Mouse (Mus musculus) heart, adult 8-10 months (tissue): ENCODE measurements at regions not wholly inside any gene's neighbourhood (a gene's known extent, or its start where the extent isn't known, plus 50 kb on each side); places are given as distances from the start of the nearest gene placed in this dataset.
"Not testable (repeated sequence)": the region's sequence is repeated elsewhere in the genome, so short reads cannot be mapped to it uniquely, and the experiment has no call there.

ENCODE experiments used
- DNase-seq: peaks from one replicate; pipeline ENCODE4 v3.0.0; 2022; ENCODE audit warnings: low spot score

DNA sequence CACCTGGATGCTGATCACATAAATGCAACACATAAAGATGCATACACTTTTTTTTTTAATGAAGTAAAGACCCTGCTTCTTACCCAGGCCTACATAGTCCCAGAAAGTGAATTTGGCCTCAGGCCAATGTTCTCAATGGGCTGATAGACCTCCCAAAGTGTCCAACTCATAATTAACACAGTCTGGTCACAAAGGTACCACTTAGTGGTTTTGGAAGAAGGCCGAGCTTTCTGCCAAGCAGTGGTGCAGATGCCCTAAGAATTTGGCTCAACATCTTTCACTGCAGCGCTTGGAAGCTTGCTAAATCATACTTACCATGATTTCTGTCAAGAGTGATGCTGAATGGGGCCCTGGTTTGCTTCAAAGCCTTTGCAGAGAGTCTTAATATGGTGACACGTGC lies 706.4 kb upstream of the Rag2 start:
- no peak for DNase-seq

DNA sequence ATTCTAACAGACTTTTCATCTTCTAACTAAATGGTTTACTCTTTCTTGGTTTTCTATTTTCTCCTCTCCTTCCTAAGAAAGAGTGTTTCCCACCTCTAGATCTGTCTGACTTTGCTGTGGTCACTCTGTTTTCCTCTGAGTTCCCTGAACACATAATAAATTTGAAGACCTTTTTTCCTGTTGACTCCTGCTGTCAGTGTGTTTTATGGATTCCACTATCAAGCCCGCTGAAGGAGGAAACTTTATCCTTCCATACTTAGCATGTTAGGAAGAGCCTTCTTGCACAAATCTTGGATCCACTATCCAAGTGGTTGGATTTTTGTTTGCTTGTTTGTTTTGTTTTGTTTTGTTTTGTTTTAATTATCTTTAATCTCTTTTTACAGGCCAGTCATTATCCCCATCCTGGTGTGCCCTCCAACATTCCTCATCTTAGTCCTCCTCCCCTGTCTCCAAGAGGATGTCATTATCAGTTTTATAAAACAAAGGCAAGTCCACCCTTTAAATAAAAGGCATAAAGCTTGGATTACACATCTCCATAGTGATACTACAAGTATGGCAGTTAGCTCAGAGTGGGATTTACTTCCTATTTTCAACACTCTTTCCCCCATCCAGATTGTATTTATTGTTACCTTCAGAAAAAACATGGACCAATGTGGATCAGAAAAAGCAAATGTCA lies 704.8 kb upstream of the Rag2 start:
- DNase-seq = no peak

DNA sequence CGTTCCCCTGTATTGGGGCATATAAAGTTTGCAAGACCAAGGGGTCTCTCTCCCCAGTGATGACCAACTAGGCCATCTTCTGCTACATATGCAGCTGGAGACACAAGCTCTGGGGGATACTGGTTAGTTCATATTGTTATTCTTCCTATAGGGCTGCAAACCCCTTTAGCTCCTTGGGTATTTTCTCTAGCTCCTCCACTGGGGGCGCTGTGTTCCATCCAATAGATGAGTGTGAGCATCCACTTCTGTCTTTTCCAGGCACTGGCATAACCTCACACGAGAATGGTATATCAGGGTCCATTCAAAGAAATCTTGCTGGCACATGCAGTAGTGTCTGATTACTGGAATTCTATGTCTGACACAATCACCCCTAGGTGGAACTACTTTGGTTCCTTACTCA lies 675.9 kb upstream of the Rag2 start:
- DNase-seq = not testable (repeated sequence)

DNA sequence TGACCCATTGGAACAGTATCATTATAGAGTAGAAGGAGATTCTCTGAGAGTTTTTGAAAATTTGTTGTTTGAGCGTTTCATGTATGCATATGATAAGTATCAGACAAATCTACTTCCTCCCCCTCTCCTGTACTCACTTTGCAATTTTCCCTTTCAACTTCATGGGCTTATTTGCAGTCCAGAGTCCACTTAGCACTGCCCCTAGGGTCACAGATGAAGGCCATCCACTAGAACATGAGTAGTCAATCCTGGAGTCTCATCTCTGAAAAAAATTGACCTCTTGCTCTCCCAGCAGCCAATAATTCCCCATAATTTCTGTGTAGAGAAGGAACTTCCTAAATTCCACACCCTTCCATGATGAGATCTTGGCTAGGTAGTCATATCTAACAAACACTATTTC lies 665.1 kb upstream of the Rag2 start:
- DNase-seq = no peak

DNA sequence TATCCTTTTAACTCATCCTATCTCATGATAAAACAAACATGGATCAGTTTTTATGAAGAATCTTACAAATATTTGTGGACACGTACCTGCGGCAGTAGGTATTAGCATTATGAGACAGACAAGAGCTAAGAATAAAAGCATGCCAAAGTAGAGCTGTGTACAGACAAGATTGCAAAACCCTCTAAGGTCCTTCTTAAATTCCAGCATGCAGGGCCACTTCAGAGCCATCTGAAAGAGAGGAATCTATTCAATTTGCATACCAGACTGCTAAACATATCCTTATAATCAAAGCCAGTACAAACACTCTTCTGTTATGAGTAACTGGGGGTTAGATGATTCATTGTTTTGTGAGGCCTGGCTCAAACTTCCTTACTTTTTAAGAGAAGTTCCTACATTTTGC lies 659.9 kb upstream of the Rag2 start:
- DNase-seq = no peak

DNA sequence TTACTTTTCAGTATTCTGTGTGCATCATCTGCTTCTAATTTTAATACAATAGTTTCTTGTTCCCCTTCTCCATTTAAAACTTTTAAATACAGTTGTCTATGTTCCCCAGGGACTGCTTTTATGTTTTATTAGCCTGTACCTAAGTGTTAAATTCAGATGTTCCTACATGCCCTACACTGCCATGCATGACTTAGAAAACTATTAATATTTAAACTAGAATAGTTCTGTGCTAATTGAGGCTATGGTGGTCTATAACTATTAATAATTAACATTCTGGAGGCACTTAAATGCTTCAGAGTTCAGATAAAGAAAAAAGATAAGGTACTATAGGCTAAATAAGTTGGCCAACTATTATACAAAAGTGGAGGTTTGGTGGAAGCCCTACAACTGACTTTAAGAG lies 647.3 kb upstream of the Rag2 start:
- no peak for DNase-seq

DNA sequence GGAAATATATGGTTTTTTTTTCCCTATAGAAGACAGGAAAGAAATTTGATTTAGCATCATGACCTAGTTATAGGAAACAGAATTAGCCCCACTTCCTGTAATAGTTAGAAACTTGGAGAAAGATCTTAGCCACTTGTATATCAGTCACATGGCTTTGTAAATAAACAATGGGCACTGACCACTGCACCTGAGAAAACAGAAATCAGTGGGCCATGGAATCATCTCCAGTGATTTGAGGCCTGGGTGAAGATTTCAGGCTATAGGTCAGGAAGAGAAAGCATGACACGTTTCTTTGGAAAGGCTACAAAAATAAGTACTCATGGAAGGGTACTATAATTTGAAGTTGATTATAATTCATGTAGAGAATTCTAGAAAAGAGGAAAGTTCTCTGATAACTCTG lies 642.2 kb upstream of the Rag2 start:
- DNase-seq = no peak

DNA sequence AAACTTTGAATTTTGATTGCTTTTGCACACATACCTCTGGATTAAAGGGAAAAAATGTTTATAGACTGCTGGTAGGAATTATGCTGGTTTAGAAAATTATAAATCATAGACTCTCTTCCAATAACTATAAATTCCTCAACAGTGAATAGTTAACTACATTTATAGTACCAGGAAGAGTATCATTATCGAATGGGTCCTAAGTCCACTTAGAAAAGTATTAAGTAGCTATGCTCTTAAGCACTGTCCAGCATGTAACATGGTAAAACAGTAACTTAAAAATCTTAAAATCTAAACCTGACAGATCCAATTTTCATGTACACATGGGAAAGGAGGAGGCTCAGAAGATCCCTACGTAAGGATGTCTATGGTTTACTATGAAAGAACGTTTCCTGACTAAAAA lies 609.2 kb upstream of the Rag2 start:
- DNase-seq = no peak

DNA sequence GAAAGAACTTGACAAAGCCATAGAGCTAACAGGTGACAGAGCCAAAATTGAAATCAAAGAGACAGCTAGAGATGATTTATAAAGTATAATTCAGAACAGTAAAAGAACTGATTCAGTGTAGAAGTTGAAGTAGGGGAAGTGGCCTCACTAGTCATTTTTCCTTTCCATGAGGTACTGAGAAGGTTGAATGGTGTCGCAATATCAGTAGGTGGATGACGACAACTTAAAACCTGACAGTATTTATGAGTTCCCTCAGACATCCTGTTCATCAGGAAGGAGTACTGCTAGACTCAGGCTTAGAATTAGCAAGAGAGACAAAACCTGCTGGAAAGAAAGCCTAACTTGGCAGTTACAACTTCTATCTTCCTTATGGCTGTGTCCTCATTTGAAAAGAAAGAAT lies 605.1 kb upstream of the Rag2 start:
- no peak for DNase-seq

DNA sequence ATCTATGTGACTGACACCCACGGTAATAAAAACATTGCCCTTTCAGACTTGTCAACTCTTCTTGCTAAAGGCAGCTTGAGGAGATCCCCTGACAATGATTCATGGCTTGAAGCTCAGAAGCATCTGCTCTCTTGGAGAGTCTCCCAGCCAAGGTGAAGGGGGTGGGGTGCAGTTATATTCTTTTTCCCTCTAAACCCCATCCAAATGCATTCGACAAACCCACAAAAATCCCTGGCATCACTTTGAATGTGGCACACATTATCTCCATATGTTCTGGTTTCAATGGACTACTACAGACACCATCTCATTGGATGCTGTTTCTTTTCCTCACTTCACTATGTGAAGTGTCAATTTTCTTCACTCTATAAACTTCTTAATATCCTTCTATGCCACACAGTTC lies 603.0 kb upstream of the Rag2 start:
- DNase-seq = no peak

DNA sequence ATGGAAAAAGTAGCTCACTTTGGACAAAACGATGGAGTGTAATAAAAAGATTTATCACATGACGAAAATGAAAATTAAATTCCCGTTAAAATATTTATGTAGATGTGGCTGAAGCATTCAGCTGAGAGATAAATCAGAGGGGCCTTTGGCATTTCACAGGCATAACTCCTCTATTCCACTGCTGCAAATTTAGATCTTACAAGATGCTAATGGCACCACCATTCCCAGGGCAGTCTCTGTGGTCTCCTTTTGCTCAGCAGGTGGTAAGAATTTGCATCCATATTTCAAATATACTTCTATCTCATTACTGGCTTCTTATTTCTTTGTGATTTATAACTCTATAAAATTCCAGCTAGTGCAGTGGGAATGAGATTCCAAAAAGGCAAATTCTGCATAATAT lies 581.5 kb upstream of the Rag2 start:
- no peak for DNase-seq

DNA sequence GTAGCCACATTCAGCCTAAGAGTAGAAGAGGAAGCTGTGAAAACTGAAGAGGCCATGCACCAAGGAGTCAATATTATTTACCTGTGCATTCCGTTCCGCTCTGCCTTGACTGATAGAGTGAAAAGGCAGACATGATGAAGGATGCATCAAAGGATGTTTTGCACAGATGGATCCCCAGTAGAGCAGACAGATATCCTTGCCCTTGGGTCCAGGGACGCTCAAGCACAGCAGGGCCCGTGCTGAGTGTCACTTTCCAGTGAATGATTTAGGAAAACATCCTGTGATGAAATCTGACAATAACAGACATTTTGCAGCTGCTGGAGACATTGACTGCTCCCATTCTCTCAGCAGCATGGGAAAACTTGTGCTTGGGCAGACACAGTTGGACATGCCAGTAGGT lies 561.6 kb upstream of the Rag2 start:
- peak; percentile 4 for DNase-seq

DNA sequence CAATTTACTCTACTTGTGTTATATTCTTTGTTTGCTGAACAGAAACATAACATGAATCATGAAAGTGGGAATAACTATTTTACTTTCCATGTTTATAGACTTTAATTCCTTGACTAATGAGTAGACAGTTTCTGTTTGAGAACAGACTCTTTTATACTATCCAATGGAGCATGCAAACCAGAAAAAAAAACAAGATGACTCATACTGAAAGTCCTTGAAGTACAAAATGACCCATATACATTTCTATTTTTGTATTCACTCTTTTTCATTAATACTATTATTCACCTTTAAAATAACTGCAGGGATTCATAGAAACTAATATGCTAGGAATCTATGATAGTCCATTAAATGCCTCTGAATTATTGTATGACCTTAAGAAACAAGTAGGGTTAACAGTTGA lies 549.5 kb upstream of the Rag2 start:
- DNase-seq = no peak

DNA sequence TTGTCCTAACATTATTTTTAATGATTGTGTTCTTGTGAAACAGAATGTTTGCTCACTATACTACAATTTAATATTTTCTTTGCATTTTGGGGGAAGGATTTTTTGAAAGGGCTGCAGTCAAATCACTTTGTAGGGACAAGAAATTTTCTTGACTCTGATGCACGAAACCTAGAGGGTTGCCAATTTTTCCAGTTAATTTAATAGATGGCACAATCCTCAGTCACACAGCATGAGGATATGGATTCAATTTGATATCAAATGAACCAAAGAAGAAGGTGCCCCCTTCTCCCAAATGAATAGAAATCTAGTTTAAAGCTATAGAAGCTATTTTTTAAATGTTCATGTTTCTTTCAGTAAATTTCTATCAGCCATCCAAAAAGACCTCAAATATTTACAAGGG lies 544.3 kb upstream of the Rag2 start:
- no peak for DNase-seq

DNA sequence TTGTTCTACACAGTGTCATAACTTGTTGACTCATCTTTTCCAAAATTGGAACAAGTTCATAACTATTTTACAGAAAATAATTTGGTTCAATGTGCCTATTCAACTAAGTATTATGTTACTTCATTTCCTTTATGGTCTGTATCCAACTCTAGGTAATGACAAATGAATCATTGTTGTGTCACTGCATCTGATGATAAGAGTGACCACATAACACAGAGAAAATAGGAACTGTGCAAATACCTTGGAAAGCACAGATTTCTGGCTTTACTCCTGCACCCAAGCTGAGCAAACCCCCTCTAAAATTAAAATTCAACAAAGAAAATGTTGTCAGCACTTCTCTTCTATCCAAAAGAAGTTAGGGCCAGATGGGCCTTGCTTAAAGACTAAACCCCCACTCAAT lies 540.7 kb upstream of the Rag2 start:
- no peak for DNase-seq

DNA sequence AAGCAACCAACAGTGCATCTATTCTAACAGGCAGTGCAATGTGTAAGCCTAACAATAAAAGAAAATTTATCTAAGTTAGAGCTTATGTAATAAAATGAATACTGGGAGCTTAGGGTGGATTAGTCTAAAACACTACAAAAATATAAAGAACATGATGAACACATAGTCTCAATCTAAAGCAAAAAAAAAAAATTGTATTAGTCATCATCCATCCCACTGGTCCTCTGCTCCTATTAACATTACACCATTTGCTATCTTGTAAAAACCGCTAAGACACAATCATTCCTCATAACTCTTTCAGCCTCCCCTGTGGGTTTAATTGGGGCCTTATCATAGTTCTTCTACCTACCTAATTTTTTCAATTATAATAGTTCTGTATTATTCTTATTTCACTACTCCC lies 539.9 kb upstream of the Rag2 start:
- no peak for DNase-seq

DNA sequence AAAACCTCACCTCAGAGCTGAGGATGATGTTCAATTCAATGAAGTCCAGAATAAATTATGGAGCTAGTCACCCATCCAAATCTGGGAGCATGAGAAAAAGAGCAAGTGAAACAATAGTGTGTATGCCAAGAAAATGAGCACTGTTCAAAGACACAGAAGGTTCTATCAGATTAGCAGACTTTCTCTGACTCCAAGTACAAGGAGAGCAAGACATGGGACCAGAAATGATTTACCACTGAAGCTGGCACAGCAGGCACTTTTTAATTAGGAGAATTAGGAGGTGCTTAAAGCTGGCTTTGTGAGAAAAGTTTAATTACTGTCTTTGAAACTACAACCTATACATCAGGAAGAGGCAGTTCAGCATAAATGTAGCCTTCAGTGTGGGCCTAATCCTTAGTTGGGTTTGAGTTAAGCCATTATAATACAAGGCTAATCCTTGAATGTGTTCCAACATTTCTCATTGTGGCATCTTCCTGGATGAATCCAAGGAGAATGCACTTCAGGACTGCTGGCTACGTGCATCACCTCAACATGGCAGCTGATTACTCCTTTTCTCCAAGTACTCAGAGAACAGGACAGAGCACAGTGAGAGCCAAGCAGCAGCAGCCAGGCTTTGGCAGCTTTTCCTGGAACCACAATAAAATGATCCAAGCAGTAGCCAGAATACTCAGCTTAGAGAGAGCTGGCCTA lies 517.2 kb upstream of the Rag2 start:
- no peak for DNase-seq

DNA sequence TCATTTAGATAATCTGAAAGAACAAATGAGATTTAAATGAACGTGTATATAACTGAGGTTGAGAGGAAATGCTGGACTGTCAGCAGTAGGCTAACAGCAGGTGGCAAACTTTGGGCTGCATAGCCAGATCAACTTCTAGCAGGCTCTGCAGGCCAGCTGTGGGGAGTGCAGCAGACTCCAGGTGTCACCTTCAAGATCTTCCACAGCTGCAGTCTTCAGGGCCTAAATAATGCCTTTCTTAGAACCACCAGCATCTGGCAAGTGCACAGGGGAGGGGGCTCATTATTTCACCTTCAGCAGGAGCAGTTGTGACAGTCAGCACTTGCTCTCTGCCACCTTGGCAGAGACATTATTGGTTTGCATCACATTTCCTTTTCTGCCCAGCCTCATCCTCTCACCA lies 487.7 kb upstream of the Rag2 start:
- DNase-seq = no peak

DNA sequence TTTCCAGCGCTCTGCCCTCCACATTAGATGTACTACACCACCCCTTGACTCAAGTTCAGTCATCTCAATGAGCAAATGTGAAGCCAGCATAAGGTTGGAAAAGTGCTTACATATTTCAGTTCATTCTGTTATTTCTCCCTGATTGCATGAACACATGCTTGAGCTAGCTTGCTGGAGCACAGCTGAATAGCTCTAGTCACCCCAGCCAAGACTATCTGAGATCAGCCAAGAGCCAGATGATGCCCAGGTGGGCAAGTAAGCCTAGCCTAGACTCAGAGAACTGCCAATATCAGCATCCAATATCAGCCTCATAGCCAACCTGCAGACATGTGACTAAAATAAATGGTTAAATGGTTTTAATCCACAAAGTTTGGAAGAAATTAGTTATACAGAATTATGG lies 484.6 kb upstream of the Rag2 start:
- DNase-seq = no peak

DNA sequence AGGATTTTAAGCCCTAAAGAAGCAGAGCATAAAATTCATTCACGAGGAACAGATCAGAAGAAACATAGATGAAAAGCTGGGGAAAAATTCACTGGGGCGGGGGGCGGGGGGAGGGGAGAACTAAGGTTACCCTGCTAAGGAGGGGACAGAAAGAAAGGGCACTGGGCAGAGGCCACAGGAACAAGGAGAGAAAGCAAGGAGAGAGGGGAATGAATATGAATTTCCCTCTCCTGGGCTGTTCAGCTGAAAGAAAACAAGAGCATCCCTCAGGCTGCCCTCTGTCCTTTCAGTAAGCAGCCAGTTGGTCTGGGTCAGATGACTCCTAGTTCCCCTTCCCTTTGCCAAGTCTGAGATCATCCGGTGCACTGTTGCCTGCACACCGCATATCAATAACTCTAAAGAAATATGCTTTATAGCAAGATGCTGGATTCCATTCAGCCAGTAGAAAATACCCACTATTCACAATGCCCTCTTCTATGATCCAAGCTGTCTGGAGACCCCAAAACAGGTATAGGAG lies 467.7 kb upstream of the Rag2 start:
- DNase-seq = no peak

DNA sequence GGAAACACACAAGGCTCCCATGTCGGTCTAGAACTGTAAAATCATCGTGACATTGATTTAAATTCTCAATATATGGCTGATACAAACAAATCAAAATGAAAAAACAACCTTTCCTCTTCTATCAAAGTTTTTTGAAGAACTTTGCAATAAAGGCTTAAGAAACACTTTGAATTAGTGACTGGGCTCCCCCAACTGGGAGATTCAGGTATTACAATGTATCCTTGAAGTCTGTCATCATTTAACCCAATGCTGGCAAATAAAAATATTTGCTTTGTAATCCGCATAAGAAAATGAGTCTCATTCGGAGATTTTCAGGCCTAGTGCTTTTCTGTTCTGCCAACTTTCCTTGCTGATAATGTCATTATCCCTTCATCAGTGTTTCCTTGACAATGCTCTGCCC lies 465.2 kb upstream of the Rag2 start:
- peak; percentile 3 for DNase-seq

DNA sequence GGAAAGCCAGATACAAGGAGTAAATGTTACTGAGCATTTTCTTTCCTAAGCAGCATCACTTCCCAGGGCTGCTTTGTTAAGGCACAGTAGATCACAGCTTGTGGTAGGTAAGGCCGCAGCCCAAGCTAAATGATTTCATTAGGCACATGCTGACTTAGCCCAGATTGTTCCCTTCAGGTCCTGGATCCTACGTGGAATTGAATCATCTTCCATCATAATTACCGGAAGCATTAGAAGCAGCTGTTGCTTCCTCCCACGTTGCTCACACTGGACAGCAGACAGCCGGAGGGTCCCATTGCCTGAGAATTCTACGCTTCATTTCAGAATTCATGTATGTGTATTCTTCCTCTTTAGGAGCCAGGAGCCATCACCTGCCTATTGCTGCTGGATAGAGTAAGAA lies 458.6 kb upstream of the Rag2 start:
- no peak for DNase-seq

DNA sequence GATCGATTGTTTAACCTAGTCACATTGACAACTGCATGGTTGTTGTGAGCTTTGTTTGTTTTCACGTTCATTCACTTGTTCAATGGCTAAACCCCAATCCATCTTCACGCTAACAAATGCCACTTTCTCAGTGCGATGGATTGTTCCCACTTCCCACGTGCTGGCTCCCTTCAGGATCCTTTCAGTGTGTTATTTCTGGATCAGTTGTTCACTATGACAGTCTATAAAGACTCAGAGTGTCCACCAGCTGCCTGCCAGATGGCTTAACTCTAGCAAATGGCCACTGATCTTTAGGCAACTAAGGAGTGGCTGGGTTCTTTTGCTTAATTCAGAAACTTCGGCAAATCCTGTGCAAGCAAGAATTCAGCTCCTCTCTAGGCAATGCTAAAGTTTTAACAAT lies 451.7 kb upstream of the Rag2 start:
- DNase-seq = no peak

DNA sequence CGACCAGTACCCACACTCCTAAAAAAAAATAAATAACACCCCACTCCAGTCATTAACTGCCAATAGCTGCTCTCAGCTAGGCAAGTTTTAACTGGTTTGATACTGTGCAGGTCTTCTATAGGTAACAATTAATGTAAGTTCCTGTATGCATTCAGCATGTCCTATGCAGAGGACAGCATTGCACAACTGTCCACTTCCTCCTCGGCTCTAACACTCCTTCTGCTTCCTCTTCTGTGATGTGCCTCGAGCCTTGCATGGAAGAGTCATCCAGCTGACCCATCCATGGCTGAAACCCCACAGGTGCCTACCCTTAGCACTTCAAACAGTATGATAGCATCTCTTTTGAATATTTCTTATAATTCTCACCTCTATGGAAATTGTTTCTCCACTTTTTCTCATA lies 449.4 kb upstream of the Rag2 start:
- no peak for DNase-seq
